Mouse (Mus musculus): ENCODE results near the gene Olfr43. TPM values are rescaled to one million over a fixed set of nuclear protein-coding genes. Genes with fewer than 3 reads are reported as not detected.

Gene Olfr43
- total RNA-seq (2021), result not detected

DNA sequence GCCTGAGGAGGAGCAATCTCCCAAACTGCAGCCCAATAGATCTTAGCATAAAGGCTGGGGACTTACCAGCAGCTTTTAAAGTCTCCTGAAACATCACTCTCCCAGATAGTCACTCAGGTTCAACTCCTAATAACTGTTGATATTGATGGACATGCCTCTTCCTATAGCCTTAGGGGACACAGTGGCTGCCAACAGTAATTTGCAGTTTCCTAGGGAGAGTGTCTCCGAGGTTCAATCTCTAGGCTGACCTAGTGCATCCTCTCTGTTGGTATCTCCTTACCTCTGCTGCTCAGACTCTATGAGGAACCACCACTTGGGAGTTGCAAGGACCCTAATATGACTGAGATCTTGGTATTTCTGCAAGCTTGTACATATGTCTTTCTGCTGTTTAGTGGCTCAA, at the start of gene Olfr43:
TSS of gene Olfr43 (minus strand) at position 101 of the 400 bp plus-strand sequence.
- DNase-seq, result no peak
- intact Hi-C loops (cut with DNase I), result no loop called here

DNA sequence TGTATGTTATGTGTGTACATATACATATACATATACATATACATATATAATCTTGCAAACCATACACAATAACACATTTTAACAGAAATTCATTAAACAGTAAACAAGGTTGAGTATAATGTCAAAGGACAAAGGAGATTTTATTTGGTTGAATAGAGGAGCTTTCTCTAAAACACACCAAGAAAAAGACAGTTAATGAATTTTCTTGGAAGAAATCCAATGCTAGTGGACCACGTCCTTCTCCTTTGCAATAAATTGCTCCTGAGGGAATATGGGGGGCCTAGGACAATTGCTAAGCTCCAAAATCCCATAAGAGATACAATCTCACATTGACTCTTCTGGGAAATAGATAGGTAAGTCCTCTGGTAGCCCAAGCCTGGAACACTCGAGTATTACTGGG, 48.3 kb upstream of the Olfr43 start, which contains the start of gene Olfr406:
TSS of gene Olfr406 (plus strand) at position 301 of the 400 bp plus-strand sequence.
- intact Hi-C loops (cut with DNase I), result no loop called here

DNA sequence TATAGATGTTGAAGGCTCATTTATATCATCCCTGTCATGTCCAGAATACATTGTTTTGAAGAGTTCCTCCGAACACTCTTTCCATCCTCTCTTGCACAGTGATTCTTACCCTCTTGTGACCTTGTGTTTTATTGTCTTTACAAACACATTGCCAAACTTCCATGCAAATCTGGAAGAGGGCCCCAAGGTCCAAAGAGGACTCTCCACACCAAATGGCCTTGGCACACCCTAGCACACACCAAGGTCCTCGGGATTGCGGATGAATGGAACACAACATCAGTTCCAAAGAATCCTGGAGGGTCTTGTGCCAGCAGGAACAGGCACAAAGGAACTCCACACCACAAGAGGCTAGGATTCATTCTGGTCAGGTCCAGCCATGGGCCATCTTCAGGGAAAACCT, 30.0 kb upstream of the Olfr43 start:
- intact Hi-C loops (cut with DNase I), result no loop called here
- DNase-seq, result no peak

More for the DNA sequence above, 48.3 kb upstream of the Olfr43 start, which contains the start of gene Olfr406:
- DNase-seq, result no peak

DNA sequence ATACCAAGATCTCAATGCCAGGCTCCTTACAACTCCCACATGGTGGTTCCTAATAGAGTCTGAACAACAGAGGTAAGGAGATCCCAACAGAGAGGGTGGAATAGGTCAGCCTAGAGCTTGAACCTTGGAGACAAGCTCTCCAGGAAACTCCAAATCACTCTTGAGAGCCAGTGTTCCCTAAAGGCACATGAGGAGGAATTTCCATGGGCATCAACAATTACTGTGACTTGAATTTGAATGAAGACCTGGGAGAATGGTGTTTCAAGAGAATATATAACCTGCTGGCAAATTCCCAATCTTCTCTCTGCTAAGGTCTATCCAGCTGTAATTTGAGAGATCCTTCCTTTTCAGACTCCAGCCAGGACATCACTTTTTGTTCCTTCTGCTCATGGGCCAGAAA, 25.2 kb downstream of the Olfr43 start, which contains the start of gene Olfr403:
TSS of gene Olfr403 (plus strand) at position 301 of the 400 bp plus-strand sequence.
- DNase-seq, result no peak
- intact Hi-C loops (cut with DNase I), result no loop called here

DNA sequence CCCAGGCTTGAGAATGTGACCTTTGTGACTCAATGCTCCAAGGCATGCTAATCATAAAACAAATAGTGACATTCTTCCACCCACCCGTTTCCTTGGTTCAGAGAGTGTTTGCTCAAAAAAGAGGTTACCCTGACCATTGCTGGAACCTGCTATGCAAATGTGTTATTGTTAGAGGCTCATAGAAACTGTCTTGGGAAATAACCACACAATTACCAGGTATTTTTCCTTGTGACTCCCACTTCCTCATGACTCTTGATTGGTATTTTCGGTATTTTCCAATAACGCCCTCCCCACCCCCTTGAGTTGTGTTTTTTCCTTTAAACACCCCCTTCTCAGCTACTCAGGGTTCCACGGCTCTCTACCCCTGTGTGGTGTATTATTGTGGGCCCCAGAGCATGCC, 27.4 kb downstream of the Olfr43 start:
- no peak for DNase-seq
- intact Hi-C loops (cut with DNase I), result no loop called here

DNA sequence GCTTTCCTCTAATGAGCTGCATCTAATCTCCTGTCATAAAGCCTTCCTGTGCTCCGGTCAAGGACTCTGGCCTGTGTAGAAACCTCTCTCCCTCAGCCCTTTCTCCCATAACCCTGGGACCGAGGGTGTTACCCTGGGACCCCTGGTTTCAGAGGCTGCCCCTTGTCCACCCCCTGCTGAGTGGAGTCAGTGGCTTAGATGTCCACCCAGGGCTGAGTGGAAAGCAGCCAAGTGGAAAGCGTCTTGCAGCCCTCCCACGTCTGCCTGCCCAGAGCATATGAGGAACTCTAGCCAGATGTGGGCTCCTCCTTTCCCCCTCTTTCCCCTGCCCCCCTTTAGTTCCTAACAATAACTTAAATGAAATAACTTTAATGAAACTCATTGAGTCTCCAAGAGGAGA, 28.0 kb downstream of the Olfr43 start:
- DNase-seq, result no peak
- intact Hi-C loops (cut with DNase I), result no loop called here

DNA sequence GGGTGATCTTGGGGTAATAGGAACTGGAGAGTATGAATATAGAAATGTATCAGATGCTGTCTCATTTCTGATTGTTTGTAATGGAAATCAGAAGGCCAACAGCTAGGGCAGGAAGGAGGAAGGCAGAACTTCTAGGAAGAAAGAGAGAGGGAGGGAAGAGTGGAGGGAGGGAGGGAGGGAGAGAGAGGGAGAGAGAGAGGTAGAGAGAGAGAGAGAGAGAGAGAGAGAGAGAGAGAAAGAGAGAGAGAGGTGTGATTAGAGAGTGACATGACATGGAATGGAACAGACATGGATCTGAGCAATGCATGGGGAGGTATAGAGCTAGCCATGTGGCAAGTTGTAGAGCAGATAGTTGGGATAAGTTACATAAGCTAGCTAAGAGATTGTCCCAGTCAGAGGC, 42.4 kb downstream of the Olfr43 start:
- no peak for DNase-seq
- intact Hi-C loops (cut with DNase I), result no loop called here

Other genes starting within 250 kb of the Olfr43 start
- not detected for gene Olfr398, start 221.0 kb downstream of the Olfr43 start, total RNA-seq (2021)
- not detected for gene Olfr139, start 154.8 kb downstream of the Olfr43 start, total RNA-seq (2021)
- not detected for gene Olfr399, start 154.8 kb downstream of the Olfr43 start, total RNA-seq (2021)
- not detected for gene Zfp616, start 141.4 kb downstream of the Olfr43 start, total RNA-seq (2021)
- not detected for gene Olfr401, start 97.7 kb downstream of the Olfr43 start, total RNA-seq (2021)
- gene Olfr402, start 57.9 kb downstream of the Olfr43 start, total RNA-seq (2021), result not detected
- gene Olfr403, start 25.1 kb downstream of the Olfr43 start, total RNA-seq (2021), result not detected
- gene Olfr406, start 48.4 kb upstream of the Olfr43 start, total RNA-seq (2021), result not detected
- not detected for gene Olfr59, start 72.4 kb upstream of the Olfr43 start, total RNA-seq (2021)
- gene Olfr410, start 126.7 kb upstream of the Olfr43 start, total RNA-seq (2021), result not detected
- gene Olfr411, start 141.3 kb upstream of the Olfr43 start, total RNA-seq (2021), result not detected
- gene Olfr412, start 150.7 kb upstream of the Olfr43 start, total RNA-seq (2021), result not detected

All from heart, postnatal 36 days (tissue).